Mouse (Mus musculus) thymus, postnatal 25 days (tissue): Measurements from ENCODE around the gene Gm21866.
"Not testable (repeated sequence)": the region's sequence is repeated elsewhere in the genome, so short reads cannot be mapped to it uniquely, and the experiment has no call there.

Experiments
- DNase-seq: peaks from one replicate; pipeline ENCODE4 v3.0.0; 2022

Gm21866 gene

DNA sequence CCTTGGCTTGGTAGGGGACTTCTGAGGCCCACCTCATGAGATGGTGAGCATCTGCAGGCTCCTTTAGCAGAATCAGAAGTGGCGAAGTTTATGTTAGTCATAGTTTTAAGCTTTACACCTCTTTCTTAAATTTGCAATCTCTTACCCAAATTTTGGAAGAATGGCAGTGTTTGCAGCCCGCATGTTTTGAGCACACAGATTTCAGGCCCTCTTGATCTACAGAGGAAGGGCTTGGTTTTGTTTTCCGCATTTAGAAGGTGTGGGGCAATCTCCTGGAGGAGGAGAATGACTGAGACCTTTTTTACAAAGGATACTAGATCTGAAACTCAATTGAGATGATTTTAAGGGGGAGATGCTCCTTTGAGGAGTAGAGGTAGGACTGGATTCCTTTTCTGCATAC, at the start of gene Gm21866:
TSS of gene Gm21866 (minus strand) at position 101 of the 400 bp plus-strand sequence.
- not testable (repeated sequence) for DNase-seq

DNA sequence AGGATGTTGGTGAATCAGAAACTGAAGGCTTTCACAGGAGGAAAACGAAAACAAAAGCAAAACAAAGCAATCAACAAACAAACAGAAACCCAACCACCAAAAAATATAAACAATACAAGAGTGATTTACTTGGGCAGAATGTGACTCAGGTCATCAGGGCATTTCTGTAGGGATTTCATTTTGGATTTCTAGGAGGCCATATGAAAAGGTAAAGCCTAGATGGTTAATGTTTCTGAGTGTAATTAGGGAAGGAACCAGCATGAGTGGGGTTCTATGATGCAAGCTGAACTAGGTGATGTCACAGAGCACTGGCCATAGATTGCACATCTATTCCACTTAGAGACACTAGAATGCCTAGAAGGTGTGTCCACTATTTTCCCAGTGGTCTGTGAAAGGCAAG, 28.3 kb upstream of the Gm21866 start, which contains the start of gene Gm20773:
TSS of gene Gm20773 (plus strand) at position 301 of the 400 bp plus-strand sequence.
- DNase-seq, result not testable (repeated sequence)
